Mouse (Mus musculus): ENCODE data around the gene Fry. TPM values are rescaled to one million over a fixed set of nuclear protein-coding genes. Genes with fewer than 3 reads are reported as not detected.

Gene Fry
- polyA plus RNA-seq, 1 experiment from 2014 or later: 11.1 TPM

- H3K36me3 ChIP-seq: no peaks in the 10 kb centered on the region
- peaks cover 25% of the 10 kb centered on the region for H3K4me1 ChIP-seq
- 83% methylated on average over 16 of the region's 16 CpGs for WGBS
- H3K4me2 ChIP-seq: no peak overlapping the region
- no peak overlapping the region for H3K27ac ChIP-seq
- no peaks in the 10 kb centered on the region for H3K27me3 ChIP-seq
- no peak overlapping the region for H3K9ac ChIP-seq
- ATAC-seq (ENCODE audit: insufficient number of reproducible peaks, insufficient read depth, low FRiP score, low TSS enrichment, low read depth): no peak
- no peaks in the 10 kb centered on the region for H3K9me3 ChIP-seq
- no peak overlapping the region for H3K4me3 ChIP-seq
Measured at GRCm38 (mm10) chr5:150156063-150156786, 37.8 kb downstream of the Fry start.

DNA sequence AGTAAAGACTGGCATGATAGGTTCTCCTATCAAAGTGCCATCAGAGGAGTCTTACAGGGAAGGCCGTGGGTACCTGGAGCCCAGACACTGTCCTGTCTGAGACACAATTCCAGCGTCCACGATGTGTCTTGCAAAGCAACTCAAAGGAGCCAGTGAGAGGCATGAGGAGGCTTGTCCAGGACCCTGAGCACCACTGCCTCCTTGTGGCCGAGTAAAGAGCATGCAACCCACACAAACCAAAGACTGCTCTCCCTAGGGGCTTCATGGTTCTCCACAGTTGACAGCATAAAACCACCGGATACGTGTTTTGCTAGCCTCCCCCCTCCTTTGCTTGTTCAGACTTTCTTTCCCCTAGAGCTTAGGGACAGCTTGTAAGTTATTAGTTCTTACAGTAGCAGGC lies 39.2 kb downstream of the Fry start:
- Histone ChIP-seq H3K4me1 (peaks cover 18% of the 10 kb centered on the region), H3K27ac (no peak overlapping the region), H3K4me3 (no peak overlapping the region), H3K9me3 (no peaks in the 10 kb centered on the region), H3K4me2 (no peak overlapping the region), H3K36me3 (no peaks in the 10 kb centered on the region), H3K9ac (no peak overlapping the region), H3K27me3 (no peaks in the 10 kb centered on the region)
- ATAC-seq (ENCODE audit: insufficient number of reproducible peaks, insufficient read depth, low FRiP score, low TSS enrichment, low read depth): no peak
- WGBS: 43% methylated on average over 6 of the region's 6 CpGs

- Histone ChIP-seq H3K36me3 (no peaks in the 10 kb centered on the region), H3K4me1 (peaks cover 18% of the 10 kb centered on the region), H3K4me2 (no peak overlapping the region), H3K9me3 (no peaks in the 10 kb centered on the region), H3K4me3 (no peak overlapping the region), H3K9ac (no peak overlapping the region), H3K27me3 (no peaks in the 10 kb centered on the region), H3K27ac (peak overlapping the region; percentile 51; the same call in 1 of the 2 replicates)
- no peak for ATAC-seq (ENCODE audit: insufficient number of reproducible peaks, insufficient read depth, low FRiP score, low TSS enrichment, low read depth)
- 15% methylated on average over 5 of the region's 5 CpGs for WGBS
Measured at GRCm38 (mm10) chr5:150159151-150159550, 40.7 kb downstream of the Fry start.

DNA sequence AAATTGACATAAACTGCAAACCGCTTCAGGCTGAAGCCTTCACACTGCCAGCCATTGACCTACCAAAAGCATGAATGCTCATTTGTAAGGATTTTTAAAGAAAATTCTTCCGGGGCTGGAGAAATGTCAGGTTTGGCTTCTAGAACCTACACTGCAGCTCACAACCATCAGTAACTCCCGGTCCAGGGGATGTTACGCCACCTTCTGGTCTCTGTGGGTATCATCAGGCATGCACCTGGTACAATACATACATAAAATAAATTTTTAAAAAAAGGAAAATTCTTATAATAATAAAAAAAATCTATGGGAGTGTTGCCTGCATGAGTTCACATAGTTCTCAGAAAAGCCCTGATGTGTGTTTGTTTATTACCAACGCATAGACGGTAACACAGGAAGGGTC lies 42.7 kb downstream of the Fry start:
- no peak for ATAC-seq (ENCODE audit: insufficient number of reproducible peaks, insufficient read depth, low FRiP score, low TSS enrichment, low read depth)
- H3K4me3 ChIP-seq: no peak overlapping the region
- H3K27me3 ChIP-seq: no peaks in the 10 kb centered on the region
- no peak overlapping the region for H3K4me2 ChIP-seq
- H3K4me1 ChIP-seq: peaks cover 16% of the 10 kb centered on the region
- no peak overlapping the region for H3K9ac ChIP-seq
- H3K9me3 ChIP-seq: no peaks in the 10 kb centered on the region
- no peaks in the 10 kb centered on the region for H3K36me3 ChIP-seq
- 71% methylated on average over 6 of the region's 6 CpGs for WGBS
- H3K27ac ChIP-seq: no peak overlapping the region

GRCm38 (mm10) chr5:150161898-150162297 lies 43.5 kb downstream of the Fry start:
- no peaks in the 10 kb centered on the region for H3K27me3 ChIP-seq
- ATAC-seq (ENCODE audit: insufficient number of reproducible peaks, insufficient read depth, low FRiP score, low TSS enrichment, low read depth): no peak
- WGBS: 24% methylated on average over 5 of the region's 5 CpGs
- H3K36me3 ChIP-seq: no peaks in the 10 kb centered on the region
- H3K9me3 ChIP-seq: no peaks in the 10 kb centered on the region
- no peak overlapping the region for H3K4me2 ChIP-seq
- no peak overlapping the region for H3K9ac ChIP-seq
- H3K27ac ChIP-seq: no peak overlapping the region
- no peak overlapping the region for H3K4me3 ChIP-seq
- H3K4me1 ChIP-seq: peaks cover 16% of the 10 kb centered on the region

DNA sequence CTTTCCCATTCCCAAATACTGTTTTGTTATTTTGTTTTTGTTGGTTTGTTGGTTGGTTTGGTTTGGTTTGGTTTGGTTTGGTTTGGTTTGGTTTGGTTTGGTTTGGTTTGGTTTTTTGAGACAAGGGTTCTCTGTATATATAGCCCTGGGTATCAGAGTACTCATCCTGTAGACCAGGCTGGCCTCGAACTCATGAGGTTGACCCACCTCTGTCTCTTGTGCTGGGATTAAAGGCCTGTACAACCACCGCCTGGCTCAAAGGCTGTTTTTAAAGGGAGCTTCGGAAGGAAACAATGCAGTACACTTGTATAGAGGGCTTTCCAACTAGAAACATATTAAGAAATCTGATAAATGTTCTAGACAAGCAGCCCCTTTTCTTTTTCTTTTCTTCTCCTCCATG lies 46.2 kb downstream of the Fry start:
- no peaks in the 10 kb centered on the region for H3K9me3 ChIP-seq
- WGBS: 79% methylated on average over 3 of the region's 3 CpGs
- H3K27me3 ChIP-seq: no peaks in the 10 kb centered on the region
- no peaks in the 10 kb centered on the region for H3K36me3 ChIP-seq
- no peak for ATAC-seq (ENCODE audit: insufficient number of reproducible peaks, insufficient read depth, low FRiP score, low TSS enrichment, low read depth)
- peaks cover 6% of the 10 kb centered on the region for H3K4me1 ChIP-seq
- no peak overlapping the region for H3K9ac ChIP-seq
- no peak overlapping the region for H3K4me2 ChIP-seq
- no peak overlapping the region for H3K27ac ChIP-seq
- H3K4me3 ChIP-seq: no peak overlapping the region

DNA sequence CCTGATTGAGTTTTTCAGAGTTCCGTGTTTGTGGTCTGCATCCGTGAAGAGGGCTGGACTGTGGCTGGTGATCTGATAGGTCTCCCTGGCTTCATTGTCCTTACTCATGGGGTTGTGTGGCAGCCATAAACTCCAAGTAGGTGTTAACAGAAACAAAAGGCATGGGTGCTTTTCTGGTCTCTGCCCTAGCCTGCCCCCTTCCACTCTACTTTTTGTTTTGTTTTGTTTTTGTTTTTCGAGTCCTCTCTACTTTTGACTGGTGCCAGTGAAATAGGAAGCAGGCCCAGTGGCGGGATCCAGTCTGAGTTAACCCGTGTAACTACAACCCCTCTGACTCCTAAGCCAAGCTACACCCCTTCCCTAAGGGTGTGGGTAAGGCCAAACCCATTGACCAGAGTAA lies 48.4 kb downstream of the Fry start:
- Histone ChIP-seq H3K4me1 (0 out of 2 replicates have a peak, but pooled peaks cover 3% of the 10 kb centered on the region), H3K9ac (no peak overlapping the region), H3K36me3 (no peaks in the 10 kb centered on the region), H3K4me3 (no peak overlapping the region), H3K4me2 (no peak overlapping the region), H3K27ac (no peak overlapping the region), H3K27me3 (no peaks in the 10 kb centered on the region), H3K9me3 (no peaks in the 10 kb centered on the region)
- ATAC-seq (ENCODE audit: insufficient number of reproducible peaks, insufficient read depth, low FRiP score, low TSS enrichment, low read depth): no peak
- 74% methylated on average over 5 of the region's 5 CpGs for WGBS

- Histone ChIP-seq H3K4me3 (no peak overlapping the region), H3K9me3 (no peaks in the 10 kb centered on the region), H3K4me2 (no peak overlapping the region), H3K4me1 (0 out of 2 replicates have a peak, but pooled peaks cover 4% of the 10 kb centered on the region), H3K36me3 (no peaks in the 10 kb centered on the region), H3K9ac (no peak overlapping the region), H3K27ac (no peak overlapping the region), H3K27me3 (no peaks in the 10 kb centered on the region)
- ATAC-seq (ENCODE audit: insufficient number of reproducible peaks, insufficient read depth, low FRiP score, low TSS enrichment, low read depth): no peak
- 30% methylated on average over 2 of the region's 2 CpGs for WGBS
Measured at GRCm38 (mm10) chr5:150167287-150167686, 48.8 kb downstream of the Fry start.

DNA sequence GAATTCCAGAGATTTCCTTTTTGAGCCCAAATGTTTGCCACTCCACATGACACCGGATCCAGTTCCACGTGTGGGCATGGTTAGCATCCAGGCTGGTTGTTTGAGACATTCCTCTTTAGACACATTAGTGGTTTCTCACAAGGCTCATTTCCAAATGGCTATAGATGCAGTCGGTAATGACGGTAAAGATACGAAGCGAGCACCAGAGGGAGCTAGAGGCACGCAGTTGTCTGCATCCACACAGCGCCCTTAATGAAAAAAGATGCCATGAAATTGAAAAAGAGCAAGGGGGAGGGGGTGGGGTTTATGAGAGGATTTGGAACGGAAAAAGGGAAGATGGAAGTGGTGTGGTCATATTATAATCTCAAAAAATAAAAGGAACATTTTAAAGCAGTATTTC lies 50.3 kb downstream of the Fry start:
- Histone ChIP-seq H3K27me3 (no peaks in the 10 kb centered on the region), H3K9ac (no peak overlapping the region), H3K36me3 (no peaks in the 10 kb centered on the region), H3K4me3 (no peak overlapping the region), H3K27ac (no peak overlapping the region), H3K4me1 (0 out of 2 replicates have a peak, but pooled peaks cover 4% of the 10 kb centered on the region), H3K9me3 (no peaks in the 10 kb centered on the region), H3K4me2 (no peak overlapping the region)
- no peak for ATAC-seq (ENCODE audit: insufficient number of reproducible peaks, insufficient read depth, low FRiP score, low TSS enrichment, low read depth)
- 2% methylated on average over 9 of the region's 9 CpGs for WGBS

DNA sequence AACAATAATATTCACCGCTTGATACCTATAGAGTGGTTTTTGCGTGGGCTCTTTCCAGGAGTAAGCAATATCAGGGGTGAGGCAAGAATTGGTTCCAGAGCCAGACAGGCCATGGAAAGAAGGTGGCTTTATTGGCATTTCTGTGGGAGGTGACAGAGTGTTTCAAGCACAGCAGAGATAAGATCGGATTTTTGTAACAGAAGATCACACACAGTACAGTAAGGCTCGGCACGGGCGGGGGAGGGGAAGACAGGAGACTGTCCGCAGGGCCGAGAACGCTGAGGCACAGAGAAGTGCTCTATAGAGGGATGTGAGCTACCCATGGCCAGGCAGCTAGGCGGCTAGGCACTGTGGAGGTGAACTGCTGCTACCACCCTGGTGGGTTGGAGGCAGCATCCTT lies 53.1 kb downstream of the Fry start:
- H3K9ac ChIP-seq: no peak overlapping the region
- no peaks in the 10 kb centered on the region for H3K9me3 ChIP-seq
- no peak overlapping the region for H3K4me2 ChIP-seq
- no peaks in the 10 kb centered on the region for H3K27me3 ChIP-seq
- 0 out of 2 replicates have a peak, but pooled peaks cover 4% of the 10 kb centered on the region for H3K4me1 ChIP-seq
- no peak for ATAC-seq (ENCODE audit: insufficient number of reproducible peaks, insufficient read depth, low FRiP score, low TSS enrichment, low read depth)
- no peak overlapping the region for H3K4me3 ChIP-seq
- H3K27ac ChIP-seq: no peak overlapping the region
- WGBS: 47% methylated on average over 10 of the region's 10 CpGs
- no peaks in the 10 kb centered on the region for H3K36me3 ChIP-seq

DNA sequence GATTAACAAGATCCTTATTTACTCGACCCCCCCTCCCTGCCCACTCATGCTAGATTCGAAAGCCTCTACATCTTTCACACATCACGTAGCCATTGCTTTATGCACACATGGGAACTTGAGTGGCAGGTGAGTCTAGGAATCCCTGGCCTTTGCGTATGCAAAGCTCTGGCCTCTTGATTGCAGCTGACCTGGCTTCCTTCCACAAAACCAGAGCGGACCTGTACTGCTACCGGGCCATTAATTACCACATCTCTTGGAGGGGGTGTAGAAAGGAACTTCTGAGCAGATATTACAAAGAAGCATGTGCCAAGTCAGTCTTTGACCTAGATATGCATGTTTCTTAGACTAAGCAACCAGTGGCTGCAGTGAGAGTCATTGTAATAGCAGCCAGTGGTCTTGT lies 55.4 kb downstream of the Fry start:
- Histone ChIP-seq H3K9ac (no peak overlapping the region), H3K27ac (no peak overlapping the region), H3K27me3 (no peaks in the 10 kb centered on the region), H3K9me3 (no peaks in the 10 kb centered on the region), H3K4me1 (0 out of 2 replicates have a peak, but pooled peaks cover 4% of the 10 kb centered on the region), H3K4me3 (no peak overlapping the region), H3K36me3 (no peaks in the 10 kb centered on the region), H3K4me2 (no peak overlapping the region)
- 87% methylated on average over 6 of the region's 6 CpGs for WGBS
- ATAC-seq (ENCODE audit: insufficient number of reproducible peaks, insufficient read depth, low FRiP score, low TSS enrichment, low read depth): no peak

DNA sequence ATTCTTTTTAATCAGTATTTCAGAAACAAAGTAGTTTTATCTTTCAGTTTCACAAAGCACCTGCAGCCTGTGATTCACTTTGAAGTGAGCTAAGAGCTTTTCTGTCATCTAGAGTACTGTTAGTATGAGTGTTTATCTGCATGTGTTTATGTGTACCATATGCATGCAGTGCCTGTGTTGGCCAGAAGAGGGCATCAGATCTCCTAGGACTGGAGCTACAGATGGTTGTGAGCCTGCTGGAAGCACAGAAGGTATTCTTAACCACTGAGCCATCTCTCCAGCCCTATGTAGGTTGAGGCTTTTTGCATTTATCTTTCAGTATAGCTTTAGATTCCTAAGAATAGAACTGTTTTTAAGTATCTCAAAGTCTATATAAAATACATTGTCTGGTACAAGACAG lies 56.5 kb downstream of the Fry start:
- H3K27ac ChIP-seq: no peak overlapping the region
- H3K9ac ChIP-seq: no peak overlapping the region
- no peaks in the 10 kb centered on the region for H3K36me3 ChIP-seq
- H3K4me3 ChIP-seq: no peak overlapping the region
- no peak for ATAC-seq (ENCODE audit: insufficient number of reproducible peaks, insufficient read depth, low FRiP score, low TSS enrichment, low read depth)
- no peak overlapping the region for H3K4me2 ChIP-seq
- 0 out of 2 replicates have a peak, but pooled peaks cover 4% of the 10 kb centered on the region for H3K4me1 ChIP-seq
- no peaks in the 10 kb centered on the region for H3K27me3 ChIP-seq
- no peaks in the 10 kb centered on the region for H3K9me3 ChIP-seq

Measured in embryonic facial prominence, embryonic 13.5 days (tissue).